Mouse (Mus musculus) lung, postnatal 4 days (tissue): ENCODE measurements around the gene Gm7945.
"Not testable (repeated sequence)": the region's sequence is repeated elsewhere in the genome, so short reads cannot be mapped to it uniquely, and the experiment has no call there.

ENCODE experiments used
- DNase-seq, 2 experiments: peaks; one replicate each; pipeline ENCODE4 v3.0.0; 2021

The Gm7945 gene

GRCm38 (mm10) chr14:41386279-41386678 is at the start of gene Gm7945:
Gene Gm7945, minus strand, starts transcription at chr14:41386379.
- DNase-seq: not testable (repeated sequence)

DNA sequence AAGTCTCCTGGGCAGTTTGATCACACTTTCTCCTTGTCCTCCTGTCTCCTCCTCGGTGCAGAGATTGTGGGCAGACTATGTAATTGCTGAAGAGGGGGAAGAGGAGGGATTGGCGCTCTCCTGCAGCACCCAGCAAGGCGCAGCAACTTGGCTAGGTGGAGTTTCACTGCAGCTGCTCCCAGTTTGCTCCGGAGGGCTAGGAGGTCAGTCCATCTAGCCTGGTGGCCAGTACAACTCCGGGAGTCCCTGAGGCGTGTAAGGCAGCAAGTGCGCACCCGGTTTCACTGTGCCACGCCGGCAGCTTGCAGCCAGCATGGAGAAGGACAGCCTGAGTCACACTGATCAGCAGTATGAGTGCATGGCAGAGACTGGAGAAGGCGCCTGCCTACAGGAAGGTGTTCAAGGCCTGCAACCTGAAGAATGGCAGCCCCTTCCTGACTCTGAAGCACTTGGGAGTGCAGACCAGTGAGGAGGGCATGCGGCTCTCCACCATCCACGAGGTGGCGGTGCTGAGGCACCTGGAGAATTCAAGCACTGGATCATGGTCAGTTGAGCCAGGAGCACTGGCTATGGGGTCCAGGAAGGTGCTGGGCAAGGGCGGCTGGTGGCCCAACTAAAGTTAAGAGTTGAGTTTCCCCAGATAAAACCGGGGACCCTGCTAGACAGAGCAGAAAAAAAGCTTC is 39.4 kb upstream of the Gm7945 start:
- DNase-seq: peak in 1 of 2 experiments; percentile 13

DNA sequence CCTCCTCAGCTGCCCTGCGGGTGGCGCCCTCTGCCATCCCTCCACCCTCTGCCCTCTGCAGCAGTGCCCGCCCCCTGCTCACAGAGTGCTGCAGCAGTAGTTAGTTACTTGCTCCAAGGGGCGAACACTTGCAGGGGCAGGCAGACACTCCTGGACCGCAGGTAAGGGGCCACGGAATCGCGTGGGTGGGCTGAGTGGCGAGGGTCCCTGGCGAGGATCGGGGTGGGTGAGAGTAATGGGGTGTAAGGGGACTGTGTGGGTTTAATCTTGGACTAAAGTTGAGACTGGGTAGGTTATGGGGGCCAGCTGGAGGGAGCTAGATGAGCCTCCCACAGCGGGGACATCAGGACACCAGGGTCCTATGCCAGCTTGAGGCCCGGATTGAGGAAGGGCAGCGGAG is 38.5 kb upstream of the Gm7945 start:
- not testable (repeated sequence) for DNase-seq

DNA sequence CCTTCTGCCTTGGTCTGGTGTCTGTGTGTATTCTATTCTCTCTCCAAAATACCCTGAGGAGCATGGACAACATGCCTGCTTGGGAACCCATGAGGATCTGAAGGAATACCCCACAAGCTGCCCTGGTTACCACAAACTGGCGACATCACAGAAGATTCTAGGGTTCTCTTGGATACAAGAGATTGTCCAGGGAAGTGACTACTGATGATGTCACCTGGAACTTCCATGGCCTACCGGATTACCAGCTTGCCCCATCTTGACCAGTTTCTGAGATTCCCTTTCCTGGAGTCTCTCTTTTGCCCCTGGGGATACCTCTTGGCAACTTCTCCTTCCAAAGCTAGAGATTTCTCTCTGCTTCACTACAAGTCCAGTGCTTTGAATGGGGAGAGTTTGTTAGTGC is 22.0 kb upstream of the Gm7945 start, which contains the start of gene Gm6482:
TSS of gene Gm6482 (minus strand) at position 101 of the 400 bp plus-strand sequence.
- not testable (repeated sequence) for DNase-seq

- DNase-seq: not testable (repeated sequence)
Measured at GRCm38 (mm10) chr14:41348309-41348708, 37.9 kb downstream of the Gm7945 start, which contains the start of gene Gm5798. Gene Gm5798, plus strand, starts transcription at chr14:41348609.
